Mouse (Mus musculus) frontal cortex, adult 2 months (tissue): Measurements from ENCODE around the gene D430041D05Rik. TPM values are rescaled to one million over a fixed set of nuclear protein-coding genes. Genes with fewer than 3 reads are reported as not detected.
"Not testable (repeated sequence)": the region's sequence is repeated elsewhere in the genome, so short reads cannot be mapped to it uniquely, and the experiment has no call there.

Experiments used
- DNase-seq, 2 experiments: peaks; one replicate each; pipeline ENCODE4 v3.0.0; 2022; ENCODE audit warnings: low spot score in 1 of 2; ENCODE audit errors: extremely low spot score in 1 of 2
- polyA plus RNA-seq: library from polyadenylated mRNA; depleted of rRNA; stranded (reverse); fragments of >200 nt; gene quantifications from 2 replicates; pipeline ENCODE4 v1.2.3, GENCODE M21; 2012

Gene D430041D05Rik
- polyA plus RNA-seq, 1 experiment: 28.6 TPM

GRCm38 (mm10) chr2:104128803-104129531 is 281.8 kb downstream of the D430041D05Rik start:
- no peak for DNase-seq

GRCm38 (mm10) chr2:104124071-104124470 is 286.7 kb downstream of the D430041D05Rik start:
- no peak for DNase-seq

- no peak for DNase-seq
These were observed 287.3 kb downstream of the D430041D05Rik start for GRCm38 (mm10) chr2:104123540-104123939.

- peak; percentile 65 to 89 for DNase-seq
These were observed 288.1 kb downstream of the D430041D05Rik start, which contains the start of gene A930018P22Rik for GRCm38 (mm10) chr2:104122505-104123378. Gene A930018P22Rik (plus strand): TSS chr2:104122769.

GRCm38 (mm10) chr2:104121681-104122504 is 288.9 kb downstream of the D430041D05Rik start:
- DNase-seq: no peak

GRCm38 (mm10) chr2:104120312-104120711 is 290.5 kb downstream of the D430041D05Rik start:
- DNase-seq: no peak

GRCm38 (mm10) chr2:104119097-104119496 is 291.7 kb downstream of the D430041D05Rik start:
- DNase-seq: no peak

- not testable (repeated sequence) for DNase-seq
These were observed 293.6 kb downstream of the D430041D05Rik start for GRCm38 (mm10) chr2:104117173-104117572.

GRCm38 (mm10) chr2:104114898-104115297 is 295.9 kb downstream of the D430041D05Rik start:
- no peak for DNase-seq

- not testable (repeated sequence) for DNase-seq
These were observed 297.2 kb downstream of the D430041D05Rik start for GRCm38 (mm10) chr2:104113563-104113962.

GRCm38 (mm10) chr2:104111170-104111797 is 299.5 kb downstream of the D430041D05Rik start:
- not testable (repeated sequence) for DNase-seq

- DNase-seq: no peak
These were observed 300.8 kb downstream of the D430041D05Rik start for GRCm38 (mm10) chr2:104110031-104110430.

GRCm38 (mm10) chr2:104109528-104109927 is 301.3 kb downstream of the D430041D05Rik start:
- no peak for DNase-seq

GRCm38 (mm10) chr2:104109021-104109420 is 301.8 kb downstream of the D430041D05Rik start:
- DNase-seq: not testable (repeated sequence)

GRCm38 (mm10) chr2:104104800-104105199 is 306.0 kb downstream of the D430041D05Rik start:
- DNase-seq: no peak

GRCm38 (mm10) chr2:104099946-104100345 is 310.9 kb downstream of the D430041D05Rik start:
- DNase-seq: no peak

- DNase-seq: no peak
These were observed 311.6 kb downstream of the D430041D05Rik start for GRCm38 (mm10) chr2:104099231-104099585.

- DNase-seq: no peak
These were observed 312.1 kb downstream of the D430041D05Rik start for GRCm38 (mm10) chr2:104098529-104099230.

- not testable (repeated sequence) for DNase-seq
These were observed 313.4 kb downstream of the D430041D05Rik start for GRCm38 (mm10) chr2:104097396-104097795.
